Mouse (Mus musculus): ENCODE results near the gene Gm3238. TPM values are rescaled to one million over a fixed set of nuclear protein-coding genes. Genes with fewer than 3 reads are reported as not detected.
"Not testable (repeated sequence)": the region's sequence is repeated elsewhere in the genome, so short reads cannot be mapped to it uniquely, and the experiment has no call there.

Gm3238 gene
- total and polyA plus RNA-seq, 3 experiments: not detected

GRCm38 (mm10) chr10:77804095-77804494 lies 33.0 kb upstream of the Gm3238 start:
- Histone ChIP-seq H3K4me3 (replicated peaks in 1 of 3; ENCODE audit: low read depth in 2 of 3, low read length in 2 of 3, poor library complexity in 1 of 3) (no peak overlapping the region), H3K79me2 (replicated peaks; ENCODE audit: control insufficient read depth, extremely low read depth, insufficient read depth, poor library complexity, severe bottlenecking) (no peaks in the 10 kb centered on the region), H3K36me3 (replicated peaks in 1 of 2; ENCODE audit: control insufficient read depth in 1 of 2, insufficient read depth in 1 of 2, low read length in 1 of 2) (no peaks in the 10 kb centered on the region), H3K9ac (ENCODE audit: insufficient read depth, low read depth) (no peak overlapping the region), H3K4me1 (ENCODE audit: control insufficient read depth in 1 of 2, insufficient read depth in 2 of 2) (no peaks in the 10 kb centered on the region), H3K9me3 (replicated peaks; ENCODE audit: low read length) (peaks cover 4% of the 10 kb centered on the region), H3K27me3 (replicated peaks) (peaks cover 45% of the 10 kb centered on the region), H3K27ac (ENCODE audit: insufficient read depth, low read depth) (no peak overlapping the region), H3K4me2 (ENCODE audit: insufficient read depth, low read depth, poor library complexity, severe bottlenecking) (no peak overlapping the region)
- dilution Hi-C loops (cut with MboI; ENCODE audit: extremely low pct_ligation_motif_present, extremely low pct_unique_long_range_greater_than_20kb, low sequenced_read_pairs) (no loop called here), in situ Hi-C loops (cut with MboI; ENCODE audit: low pct_ligation_motif_present, low pct_unique_long_range_greater_than_20kb, low sequenced_read_pairs) (no loop called here)
- DNase-seq (ENCODE audit: extremely low read depth): no peak
- TF ChIP-seq EP300 (IDR thresholded peaks at IDR 0.05; ENCODE audit: low read length) (no peak), BHLHE40 (IDR thresholded peaks at IDR 0.05; ENCODE audit: low read depth, low read length) (no peak), NELFE (IDR thresholded peaks at IDR 0.05; ENCODE audit: low read depth, low read length) (no peak), USF1 (IDR thresholded peaks at IDR 0.05; ENCODE audit: low read depth, low read length) (no peak), USF2 (conservative IDR thresholded peaks at IDR 0.05; ENCODE audit: low read depth, low read length) (no peak)

- Histone ChIP-seq H3K4me3 (replicated peaks in 1 of 3; ENCODE audit: low read depth in 2 of 3, low read length in 2 of 3, poor library complexity in 1 of 3) (no peak within 1 kb of the TSS), H3K4me2 (ENCODE audit: insufficient read depth, low read depth, poor library complexity, severe bottlenecking) (no peak within 1 kb of the TSS), H3K4me1 (ENCODE audit: control insufficient read depth in 1 of 2, insufficient read depth in 2 of 2) (no peaks in the 10 kb centered on the region), H3K27ac (ENCODE audit: insufficient read depth, low read depth) (no peak within 1 kb of the TSS), H3K9ac (ENCODE audit: insufficient read depth, low read depth) (no peak within 1 kb of the TSS), H3K79me2 (replicated peaks; ENCODE audit: control insufficient read depth, extremely low read depth, insufficient read depth, poor library complexity, severe bottlenecking) (no peaks in the 10 kb centered on the region), H3K27me3 (replicated peaks) (peaks cover 70% of the 10 kb centered on the region), H3K9me3 (replicated peaks; ENCODE audit: low read length) (no peaks in the 10 kb centered on the region), H3K36me3 (replicated peaks in 1 of 2; ENCODE audit: control insufficient read depth in 1 of 2, insufficient read depth in 1 of 2, low read length in 1 of 2) (no peaks in the 10 kb centered on the region)
- in situ Hi-C loops (cut with MboI; ENCODE audit: low pct_ligation_motif_present, low pct_unique_long_range_greater_than_20kb, low sequenced_read_pairs): no loop called here
- no peak for DNase-seq (ENCODE audit: extremely low read depth)
- dilution Hi-C loops (cut with MboI; ENCODE audit: extremely low pct_ligation_motif_present, extremely low pct_unique_long_range_greater_than_20kb, low sequenced_read_pairs): no loop called here
- no peak for TF ChIP-seq BHLHE40 (IDR thresholded peaks at IDR 0.05; ENCODE audit: low read depth, low read length)
- TF ChIP-seq KAT2A (IDR thresholded peaks at IDR 0.05; ENCODE audit: insufficient replicate concordance, low read length): no peak
- no peak for TF ChIP-seq ZMIZ1 (IDR thresholded peaks at IDR 0.05; ENCODE audit: low read depth, low read length)
- no peak for TF ChIP-seq RAD21 (IDR thresholded peaks at IDR 0.05; ENCODE audit: low read depth, low read length)
- no peak for TF ChIP-seq IRF4 (IDR thresholded peaks at IDR 0.05; ENCODE audit: low read depth, low read length)
- TF ChIP-seq PAX5 (IDR thresholded peaks at IDR 0.05; ENCODE audit: low read length): no peak
- TF ChIP-seq ZC3H11A (IDR thresholded peaks at IDR 0.05; ENCODE audit: low read depth, low read length): no peak
- TF ChIP-seq HCFC1 (IDR thresholded peaks at IDR 0.05; ENCODE audit: low read depth, low read length): no peak
- TF ChIP-seq ZKSCAN1 (IDR thresholded peaks at IDR 0.05; ENCODE audit: borderline replicate concordance, low read depth, low read length): no peak
- TF ChIP-seq USF1 (IDR thresholded peaks at IDR 0.05; ENCODE audit: low read depth, low read length): no peak
- TF ChIP-seq EP300 (IDR thresholded peaks at IDR 0.05; ENCODE audit: low read length): no peak
These were observed 27.9 kb upstream of the Gm3238 start, which contains the start of gene Gm19668 for GRCm38 (mm10) chr10:77798921-77799508. Gm19668 (minus strand) TSS chr10:77799133.

GRCm38 (mm10) chr10:77798164-77798920 lies 27.2 kb upstream of the Gm3238 start:
- H3K9me3 ChIP-seq (replicated peaks; ENCODE audit: low read length); H3K9ac ChIP-seq (ENCODE audit: insufficient read depth, low read depth); H3K27ac ChIP-seq (ENCODE audit: insufficient read depth, low read depth); H3K4me3 ChIP-seq (replicated peaks in 1 of 3; ENCODE audit: low read depth in 2 of 3, low read length in 2 of 3, poor library complexity in 1 of 3); H3K4me2 ChIP-seq (ENCODE audit: insufficient read depth, low read depth, poor library complexity, severe bottlenecking); DNase-seq (ENCODE audit: extremely low read depth); in situ Hi-C loops (cut with MboI; ENCODE audit: low pct_ligation_motif_present, low pct_unique_long_range_greater_than_20kb, low sequenced_read_pairs); H3K4me1 ChIP-seq (ENCODE audit: control insufficient read depth in 1 of 2, insufficient read depth in 2 of 2); H3K79me2 ChIP-seq (replicated peaks; ENCODE audit: control insufficient read depth, extremely low read depth, insufficient read depth, poor library complexity, severe bottlenecking); dilution Hi-C loops (cut with MboI; ENCODE audit: extremely low pct_ligation_motif_present, extremely low pct_unique_long_range_greater_than_20kb, low sequenced_read_pairs); H3K36me3 ChIP-seq (replicated peaks in 1 of 2; ENCODE audit: control insufficient read depth in 1 of 2, insufficient read depth in 1 of 2, low read length in 1 of 2): not testable (repeated sequence)
- peaks cover 71% of the 10 kb centered on the region for H3K27me3 ChIP-seq (replicated peaks)

Measured in CH12.LX (cell line).